Mouse (Mus musculus): ENCODE results near the gene Pafah1b1. TPM values are rescaled to one million over a fixed set of nuclear protein-coding genes. Genes with fewer than 3 reads are reported as not detected.

Gene Pafah1b1
- polyA plus RNA-seq, 1 experiment from 2014 or later: 59.6 TPM

- Histone ChIP-seq H3K36me3 (no peaks in the 10 kb centered on the region), H3K4me2 (replicated peaks) (no peak overlapping the region), H3K27me3 (no peaks in the 10 kb centered on the region), H3K9me3 (no peaks in the 10 kb centered on the region), H3K4me1 (replicated peaks) (peaks cover 9% of the 10 kb centered on the region), H3K9ac (replicated peaks) (0 out of 2 replicates have a peak overlapping the region, but pooled peaks have one; percentile 1), H3K27ac (peak overlapping the region; percentile 65), H3K4me3 (replicated peaks) (no peak overlapping the region)
- ATAC-seq: peak; percentile 53; the same call in 1 of the 2 replicates
- 25% methylated on average over 9 of the region's 9 CpGs for WGBS
Observed at GRCm38 (mm10) chr11:74751352-74752066, 27.0 kb upstream of the Pafah1b1 start.

- Histone ChIP-seq H3K36me3 (no peaks in the 10 kb centered on the region), H3K9me3 (no peaks in the 10 kb centered on the region), H3K27me3 (no peaks in the 10 kb centered on the region), H3K9ac (replicated peaks) (no peak overlapping the region), H3K4me2 (replicated peaks) (no peak overlapping the region), H3K27ac (peak overlapping the region; percentile 65; the same call in 1 of the 2 replicates), H3K4me3 (replicated peaks) (no peak overlapping the region), H3K4me1 (replicated peaks) (peaks cover 9% of the 10 kb centered on the region)
- 84% methylated on average over 7 of the region's 7 CpGs for WGBS
- ATAC-seq: no peak
Observed at GRCm38 (mm10) chr11:74750662-74751351, 26.3 kb upstream of the Pafah1b1 start.

GRCm38 (mm10) chr11:74749241-74749640 is 24.8 kb upstream of the Pafah1b1 start:
- Histone ChIP-seq H3K36me3 (no peaks in the 10 kb centered on the region), H3K9me3 (no peaks in the 10 kb centered on the region), H3K4me1 (replicated peaks) (peaks cover 9% of the 10 kb centered on the region), H3K4me2 (replicated peaks) (no peak overlapping the region), H3K4me3 (replicated peaks) (no peak overlapping the region), H3K27ac (no peak overlapping the region), H3K27me3 (no peaks in the 10 kb centered on the region), H3K9ac (replicated peaks) (no peak overlapping the region)
- 96% methylated on average over 13 of the region's 13 CpGs for WGBS
- ATAC-seq: no peak

- no peaks in the 10 kb centered on the region for H3K36me3 ChIP-seq
- H3K4me2 ChIP-seq (replicated peaks): no peak overlapping the region
- no peaks in the 10 kb centered on the region for H3K27me3 ChIP-seq
- H3K4me1 ChIP-seq (replicated peaks): peaks cover 9% of the 10 kb centered on the region
- no peak overlapping the region for H3K4me3 ChIP-seq (replicated peaks)
- ATAC-seq: no peak
- H3K9ac ChIP-seq (replicated peaks): no peak overlapping the region
- 76% methylated on average over 4 of the region's 4 CpGs for WGBS
- no peak overlapping the region for H3K27ac ChIP-seq
- H3K9me3 ChIP-seq: no peaks in the 10 kb centered on the region
Observed at GRCm38 (mm10) chr11:74748022-74748421, 23.6 kb upstream of the Pafah1b1 start.

GRCm38 (mm10) chr11:74737861-74738260 is 13.4 kb upstream of the Pafah1b1 start:
- Histone ChIP-seq H3K36me3 (no peaks in the 10 kb centered on the region), H3K27ac (no peak overlapping the region)
- WGBS: 64% methylated on average over 3 of the region's 3 CpGs

GRCm38 (mm10) chr11:74734917-74735316 is 10.4 kb upstream of the Pafah1b1 start:
- H3K4me3 ChIP-seq (replicated peaks): no peak overlapping the region
- no peak overlapping the region for H3K27ac ChIP-seq
- H3K4me1 ChIP-seq (replicated peaks): peaks cover 5% of the 10 kb centered on the region; the same call in 1 of the 2 replicates
- WGBS: 14% methylated on average over 7 of the region's 7 CpGs
- 0 out of 2 replicates have a peak, but pooled peaks cover 3% of the 10 kb centered on the region for H3K9me3 ChIP-seq
- H3K27me3 ChIP-seq: no peaks in the 10 kb centered on the region
- peak overlapping the region; percentile 19; the same call in 1 of the 2 replicates for H3K4me2 ChIP-seq (replicated peaks)
- H3K36me3 ChIP-seq: no peaks in the 10 kb centered on the region
- H3K9ac ChIP-seq (replicated peaks): 0 out of 2 replicates have a peak overlapping the region, but pooled peaks have one; percentile 19
- ATAC-seq: no peak

More at GRCm38 (mm10) chr11:74737861-74738260, 13.4 kb upstream of the Pafah1b1 start:
- peaks cover 5% of the 10 kb centered on the region; the same call in 1 of the 2 replicates for H3K4me1 ChIP-seq (replicated peaks)
- H3K9me3 ChIP-seq: 0 out of 2 replicates have a peak, but pooled peaks cover 3% of the 10 kb centered on the region
- H3K4me3 ChIP-seq (replicated peaks): no peak overlapping the region
- H3K27me3 ChIP-seq: no peaks in the 10 kb centered on the region
- ATAC-seq: no peak
- no peak overlapping the region; the same call in 1 of the 2 replicates for H3K9ac ChIP-seq (replicated peaks)
- no peak overlapping the region for H3K4me2 ChIP-seq (replicated peaks)

GRCm38 (mm10) chr11:74725181-74725580 is 711 bp upstream of the Pafah1b1 start:
- Histone ChIP-seq H3K27ac (peak overlapping the region; percentile 100), H3K4me3 (replicated peaks) (0 out of 2 replicates have a peak overlapping the region, but pooled peaks have one; percentile 99), H3K36me3 (no peaks in the 10 kb centered on the region), H3K9ac (replicated peaks) (peak overlapping the region; percentile 99; the same call in 1 of the 2 replicates), H3K9me3 (no peaks in the 10 kb centered on the region), H3K4me2 (replicated peaks) (peak overlapping the region; percentile 86), H3K4me1 (replicated peaks) (peaks cover 27% of the 10 kb centered on the region), H3K27me3 (no peaks in the 10 kb centered on the region)
- WGBS: 69% methylated on average over 5 of the region's 5 CpGs
- ATAC-seq: no peak

GRCm38 (mm10) chr11:74723357-74724234 is 874 bp downstream of the Pafah1b1 start:
- H3K9me3 ChIP-seq: no peaks in the 10 kb centered on the region
- H3K4me3 ChIP-seq (replicated peaks): peak overlapping the region; percentile 99
- WGBS: under 1% methylated on average over 43 of the region's 75 CpGs
- peak overlapping the region; percentile 99 for H3K9ac ChIP-seq (replicated peaks)
- peak overlapping the region; percentile 86 for H3K4me2 ChIP-seq (replicated peaks)
- H3K27ac ChIP-seq: peak overlapping the region; percentile 100
- H3K36me3 ChIP-seq: no peaks in the 10 kb centered on the region
- ATAC-seq: peak; percentile 81
- peaks cover 35% of the 10 kb centered on the region for H3K4me1 ChIP-seq (replicated peaks)
- H3K27me3 ChIP-seq: no peaks in the 10 kb centered on the region

GRCm38 (mm10) chr11:74721971-74722370 is 2.5 kb downstream of the Pafah1b1 start:
- Histone ChIP-seq H3K27ac (no peak overlapping the region), H3K9me3 (no peaks in the 10 kb centered on the region), H3K9ac (replicated peaks) (peak overlapping the region; percentile 60), H3K4me1 (replicated peaks) (peaks cover 35% of the 10 kb centered on the region), H3K4me2 (replicated peaks) (peak overlapping the region; percentile 86), H3K27me3 (no peaks in the 10 kb centered on the region), H3K36me3 (no peaks in the 10 kb centered on the region), H3K4me3 (replicated peaks) (peak overlapping the region; percentile 99)
- 36% methylated on average over 3 of the region's 3 CpGs for WGBS
- no peak for ATAC-seq

GRCm38 (mm10) chr11:74721141-74721540 is 3.3 kb downstream of the Pafah1b1 start:
- H3K9ac ChIP-seq (replicated peaks): no peak overlapping the region
- H3K4me2 ChIP-seq (replicated peaks): peak overlapping the region; percentile 41
- H3K36me3 ChIP-seq: no peaks in the 10 kb centered on the region
- 68% methylated on average over 2 of the region's 2 CpGs for WGBS
- H3K9me3 ChIP-seq: no peaks in the 10 kb centered on the region
- peak overlapping the region; percentile 13; the same call in 1 of the 2 replicates for H3K4me3 ChIP-seq (replicated peaks)
- no peak for ATAC-seq
- H3K27me3 ChIP-seq: no peaks in the 10 kb centered on the region
- H3K4me1 ChIP-seq (replicated peaks): peaks cover 41% of the 10 kb centered on the region
- H3K27ac ChIP-seq: no peak overlapping the region

- Histone ChIP-seq H3K27me3 (no peaks in the 10 kb centered on the region), H3K4me2 (replicated peaks) (peak overlapping the region; percentile 41), H3K9ac (replicated peaks) (0 out of 2 replicates have a peak overlapping the region, but pooled peaks have one; percentile 12), H3K27ac (no peak overlapping the region), H3K4me1 (replicated peaks) (peaks cover 42% of the 10 kb centered on the region), H3K9me3 (no peaks in the 10 kb centered on the region), H3K36me3 (no peaks in the 10 kb centered on the region), H3K4me3 (replicated peaks) (peak overlapping the region; percentile 11)
- WGBS: 81% methylated on average over 1 of the region's 1 CpGs
- no peak for ATAC-seq
Observed at GRCm38 (mm10) chr11:74720668-74721067, 3.8 kb downstream of the Pafah1b1 start.

Measured in midbrain, embryonic 13.5 days (tissue).